Mouse (Mus musculus) hindbrain, embryonic 15.5 days (tissue): ENCODE data around the gene Glis2. TPM values are rescaled to one million over a fixed set of nuclear protein-coding genes. Genes with fewer than 3 reads are reported as not detected.

Experiments used
- ATAC-seq: fragments of 200-750 bp; cut with Nextera tagmentation; 2 replicates; pipeline ENCODE4 v1.8.0; 2017; ENCODE audit warnings: low read depth, moderate number of reproducible peaks, moderate TSS enrichment; ENCODE audit not compliant: low FRiP score
- H3K27ac ChIP-seq: fragments of 300-500 bp; sonication (generic); replicated peaks from 2 replicates; pipeline ENCODE4 v1.5.1; 2015; ENCODE audit warnings: mild to moderate bottlenecking, inconsistent platforms
- H3K27me3 ChIP-seq: fragments of 300-500 bp; sonication (generic); 2 replicates; pipeline ENCODE4 v1.6.1; 2015; ENCODE audit warnings: control low read depth, inconsistent platforms
- H3K36me3 ChIP-seq: fragments of 300-500 bp; sonication (generic); 2 replicates; pipeline ENCODE4 v1.6.1; 2015; ENCODE audit warnings: control low read depth, inconsistent platforms
- H3K4me1 ChIP-seq: fragments of 300-500 bp; sonication (generic); replicated peaks from 2 replicates; pipeline ENCODE4 v1.6.1; 2015; ENCODE audit warnings: control low read depth, inconsistent platforms
- H3K4me2 ChIP-seq: fragments of 300-500 bp; sonication (generic); 2 replicates; pipeline ENCODE4 v1.6.1; 2015; ENCODE audit warnings: moderate library complexity, mild to moderate bottlenecking, inconsistent platforms
- H3K4me3 ChIP-seq: fragments of 300-500 bp; sonication (generic); 2 replicates; pipeline ENCODE4 v1.5.1; 2015; ENCODE audit warnings: mild to moderate bottlenecking, inconsistent platforms
- H3K9ac ChIP-seq: fragments of 300-500 bp; sonication (generic); 2 replicates; pipeline ENCODE4 v1.6.1; 2015; ENCODE audit warnings: inconsistent platforms
- H3K9me3 ChIP-seq: fragments of 300-500 bp; sonication (generic); 2 replicates; pipeline ENCODE4 v1.6.1; 2016; ENCODE audit warnings: control low read depth, inconsistent platforms
- WGBS: fragments of 180-500 bp; shearing (Covaris S2); methylation state at CpG from one replicate; pipeline ENCODE4 v1.1.7; 2015; 5-methylcytosine and 5-hydroxymethylcytosine counted together
- polyA plus RNA-seq: library from polyadenylated mRNA; unstranded; fragments of >200 nt; fragmentation: Nextera tagmentation; extraction: Ambion mirVana; gene quantifications from 2 replicates; pipeline ENCODE4 v1.2.1, GENCODE M21; 2015

The Glis2 gene
- polyA plus RNA-seq, 1 experiment from 2014 or later, result 19.7 TPM

DNA sequence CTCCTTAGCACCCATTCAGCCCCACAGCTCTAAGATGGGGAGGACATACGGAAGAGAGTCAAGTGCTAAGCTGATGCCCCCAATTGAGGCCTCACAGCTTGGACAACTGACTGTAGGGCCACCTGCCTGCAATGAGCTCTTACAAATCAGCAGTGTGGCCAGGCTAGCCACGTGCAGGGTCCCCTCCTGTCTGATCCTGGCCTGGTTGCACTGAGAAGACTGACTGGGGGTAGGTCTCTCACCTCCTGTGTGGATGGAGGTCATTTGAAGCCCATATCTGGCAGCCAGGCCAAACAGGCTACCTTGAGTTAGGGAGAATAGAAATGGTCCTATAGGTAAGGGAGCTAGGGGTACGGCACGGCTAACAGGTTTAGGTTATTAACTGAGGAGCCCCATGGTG is 51.4 kb downstream of the Glis2 start:
- H3K4me3 ChIP-seq, result no peak overlapping the region
- H3K9me3 ChIP-seq, result no peaks in the 10 kb centered on the region
- no peak for ATAC-seq
- WGBS, result 88% methylated on average over 4 of the region's 4 CpGs
- H3K27me3 ChIP-seq, result no peaks in the 10 kb centered on the region
- no peak overlapping the region for H3K27ac ChIP-seq
- no peak overlapping the region for H3K9ac ChIP-seq
- no peaks in the 10 kb centered on the region; the same call in 1 of the 2 replicates for H3K36me3 ChIP-seq
- H3K4me2 ChIP-seq, result no peak overlapping the region
- H3K4me1 ChIP-seq, result peaks cover 62% of the 10 kb centered on the region

- Histone ChIP-seq H3K27me3 (no peaks in the 10 kb centered on the region), H3K27ac (peak overlapping the region; percentile 62; the same call in 1 of the 2 replicates), H3K9me3 (no peaks in the 10 kb centered on the region), H3K36me3 (no peaks in the 10 kb centered on the region; the same call in 1 of the 2 replicates), H3K4me3 (no peak overlapping the region), H3K4me2 (no peak overlapping the region), H3K9ac (no peak overlapping the region), H3K4me1 (peaks cover 54% of the 10 kb centered on the region)
- WGBS, result 73% methylated on average over 4 of the region's 4 CpGs
- no peak for ATAC-seq
Observed at GRCm38 (mm10) chr16:4646831-4647230, 52.3 kb downstream of the Glis2 start.

GRCm38 (mm10) chr16:4647651-4648141 is 53.2 kb downstream of the Glis2 start:
- no peaks in the 10 kb centered on the region for H3K9me3 ChIP-seq
- no peak overlapping the region for H3K4me2 ChIP-seq
- no peak overlapping the region for H3K4me3 ChIP-seq
- peak overlapping the region; percentile 62; the same call in 1 of the 2 replicates for H3K27ac ChIP-seq
- no peak overlapping the region for H3K9ac ChIP-seq
- no peaks in the 10 kb centered on the region for H3K27me3 ChIP-seq
- no peak for ATAC-seq
- 73% methylated on average over 13 of the region's 13 CpGs for WGBS
- H3K4me1 ChIP-seq, result peaks cover 45% of the 10 kb centered on the region
- H3K36me3 ChIP-seq, result no peaks in the 10 kb centered on the region; the same call in 1 of the 2 replicates

GRCm38 (mm10) chr16:4648416-4649023 is 54.0 kb downstream of the Glis2 start:
- Histone ChIP-seq H3K4me3 (no peak overlapping the region), H3K4me1 (peaks cover 38% of the 10 kb centered on the region), H3K9me3 (no peaks in the 10 kb centered on the region), H3K27me3 (no peaks in the 10 kb centered on the region), H3K27ac (no peak overlapping the region), H3K9ac (no peak overlapping the region), H3K36me3 (no peaks in the 10 kb centered on the region; the same call in 1 of the 2 replicates), H3K4me2 (no peak overlapping the region)
- no peak for ATAC-seq
- WGBS, result 80% methylated on average over 28 of the region's 28 CpGs

DNA sequence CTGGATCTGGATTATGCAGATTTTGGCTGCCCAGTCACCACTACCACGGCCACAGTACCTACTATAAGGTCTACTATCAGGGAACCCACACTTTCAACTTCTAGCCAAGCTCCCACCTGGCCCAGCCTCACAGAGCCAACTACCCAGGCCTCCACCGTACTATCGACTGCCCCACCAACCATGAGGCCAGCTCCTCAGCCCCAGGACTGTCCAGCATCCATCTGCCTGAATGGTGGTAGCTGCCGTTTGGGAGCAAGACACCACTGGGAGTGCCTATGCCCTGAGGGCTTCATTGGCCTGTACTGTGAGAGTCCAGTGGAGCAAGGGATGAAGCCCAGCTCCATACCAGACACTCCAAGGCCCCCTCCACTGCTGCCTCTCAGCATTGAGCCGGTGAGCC is 54.7 kb downstream of the Glis2 start:
- H3K9me3 ChIP-seq, result no peaks in the 10 kb centered on the region
- no peak overlapping the region for H3K9ac ChIP-seq
- H3K4me3 ChIP-seq, result no peak overlapping the region
- no peak for ATAC-seq
- 80% methylated on average over 5 of the region's 5 CpGs for WGBS
- H3K4me2 ChIP-seq, result no peak overlapping the region
- H3K27me3 ChIP-seq, result no peaks in the 10 kb centered on the region
- no peak overlapping the region for H3K27ac ChIP-seq
- H3K4me1 ChIP-seq, result peaks cover 31% of the 10 kb centered on the region
- H3K36me3 ChIP-seq, result no peaks in the 10 kb centered on the region; the same call in 1 of the 2 replicates

- no peak overlapping the region for H3K4me3 ChIP-seq
- H3K9me3 ChIP-seq, result no peaks in the 10 kb centered on the region
- H3K9ac ChIP-seq, result no peak overlapping the region
- H3K36me3 ChIP-seq, result no peaks in the 10 kb centered on the region; the same call in 1 of the 2 replicates
- no peak for ATAC-seq
- no peak overlapping the region for H3K27ac ChIP-seq
- H3K4me1 ChIP-seq, result peaks cover 28% of the 10 kb centered on the region
- H3K4me2 ChIP-seq, result no peak overlapping the region
- no peaks in the 10 kb centered on the region for H3K27me3 ChIP-seq
- 87% methylated on average over 11 of the region's 11 CpGs for WGBS
Observed at GRCm38 (mm10) chr16:4649692-4650091, 55.2 kb downstream of the Glis2 start.

DNA sequence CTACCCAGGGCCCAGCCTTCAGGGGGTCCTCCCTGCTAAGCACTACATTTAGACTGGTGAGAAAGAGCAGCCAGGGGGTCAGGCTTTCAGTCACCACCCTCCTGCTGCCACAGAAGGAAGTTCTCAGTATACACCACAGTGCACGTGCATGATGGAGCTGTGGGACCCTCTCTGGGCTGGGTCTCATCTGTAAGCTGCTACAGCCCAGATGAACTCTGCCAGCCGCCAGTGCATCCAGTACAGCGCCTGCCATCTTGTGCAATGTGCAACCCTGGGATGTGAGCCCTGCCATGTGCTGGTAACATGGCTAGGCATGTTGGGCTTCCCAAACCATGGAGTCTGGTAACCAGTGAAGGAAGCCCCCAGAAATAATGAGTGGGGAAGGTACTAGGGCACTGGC is 55.6 kb downstream of the Glis2 start:
- no peak overlapping the region for H3K9ac ChIP-seq
- H3K4me1 ChIP-seq, result peaks cover 29% of the 10 kb centered on the region
- no peak overlapping the region for H3K27ac ChIP-seq
- no peak overlapping the region for H3K4me3 ChIP-seq
- no peaks in the 10 kb centered on the region; the same call in 1 of the 2 replicates for H3K36me3 ChIP-seq
- no peak overlapping the region for H3K4me2 ChIP-seq
- no peaks in the 10 kb centered on the region for H3K9me3 ChIP-seq
- ATAC-seq, result no peak
- 90% methylated on average over 3 of the region's 3 CpGs for WGBS
- no peaks in the 10 kb centered on the region for H3K27me3 ChIP-seq

GRCm38 (mm10) chr16:4651081-4651480 is 56.6 kb downstream of the Glis2 start:
- Histone ChIP-seq H3K9me3 (no peaks in the 10 kb centered on the region), H3K27me3 (no peaks in the 10 kb centered on the region), H3K9ac (no peak overlapping the region), H3K27ac (no peak overlapping the region), H3K36me3 (no peaks in the 10 kb centered on the region; the same call in 1 of the 2 replicates), H3K4me2 (no peak overlapping the region), H3K4me3 (no peak overlapping the region), H3K4me1 (peaks cover 32% of the 10 kb centered on the region)
- no peak for ATAC-seq
- WGBS, result 81% methylated on average over 1 of the region's 1 CpGs

- ATAC-seq, result no peak
- H3K27ac ChIP-seq, result no peak overlapping the region
- H3K36me3 ChIP-seq, result no peaks in the 10 kb centered on the region; the same call in 1 of the 2 replicates
- H3K9me3 ChIP-seq, result no peaks in the 10 kb centered on the region
- H3K4me1 ChIP-seq, result peaks cover 27% of the 10 kb centered on the region
- no peak overlapping the region for H3K4me3 ChIP-seq
- no peak overlapping the region for H3K4me2 ChIP-seq
- no peaks in the 10 kb centered on the region for H3K27me3 ChIP-seq
- H3K9ac ChIP-seq, result no peak overlapping the region
- 82% methylated on average over 7 of the region's 7 CpGs for WGBS
Observed at GRCm38 (mm10) chr16:4651624-4652023, 57.1 kb downstream of the Glis2 start.

GRCm38 (mm10) chr16:4652707-4653416 is 58.3 kb downstream of the Glis2 start:
- H3K4me1 ChIP-seq, result peaks cover 15% of the 10 kb centered on the region; the same call in 1 of the 2 replicates
- WGBS, result 75% methylated on average over 4 of the region's 4 CpGs
- no peaks in the 10 kb centered on the region; the same call in 1 of the 2 replicates for H3K36me3 ChIP-seq
- H3K27ac ChIP-seq, result no peak overlapping the region
- H3K4me3 ChIP-seq, result no peak overlapping the region
- no peak overlapping the region for H3K9ac ChIP-seq
- H3K9me3 ChIP-seq, result no peaks in the 10 kb centered on the region
- no peak for ATAC-seq
- no peak overlapping the region for H3K4me2 ChIP-seq
- no peaks in the 10 kb centered on the region for H3K27me3 ChIP-seq

GRCm38 (mm10) chr16:4654706-4655105 is 60.2 kb downstream of the Glis2 start:
- peaks cover 17% of the 10 kb centered on the region for H3K4me1 ChIP-seq

DNA sequence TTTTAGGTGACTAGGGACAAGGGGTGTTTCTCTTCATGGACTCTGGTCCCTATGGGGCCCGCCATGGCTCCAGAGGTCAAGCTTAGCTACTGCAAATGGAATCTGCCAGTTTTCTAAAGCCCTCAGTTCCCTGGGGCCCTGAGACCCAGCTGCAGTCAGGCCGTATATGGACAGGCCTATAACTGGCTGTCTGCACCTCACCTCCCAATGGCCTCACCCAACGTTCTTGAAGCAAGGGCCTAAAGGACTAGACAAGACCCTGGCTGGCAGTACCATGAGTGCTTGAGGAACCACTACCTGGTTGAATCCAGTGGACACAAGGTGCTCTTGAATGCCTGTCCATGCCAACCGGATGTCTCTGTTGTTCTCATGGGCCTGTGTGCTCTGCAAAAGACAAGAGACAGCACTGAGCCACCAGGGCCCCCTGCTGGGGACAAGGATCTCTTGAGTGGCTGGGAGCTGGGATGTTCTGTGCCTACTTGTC is 60.8 kb downstream of the Glis2 start:
- Histone ChIP-seq H3K4me1 (peaks cover 17% of the 10 kb centered on the region), H3K9me3 (no peaks in the 10 kb centered on the region), H3K4me3 (no peak overlapping the region), H3K4me2 (no peak overlapping the region), H3K27ac (no peak overlapping the region), H3K9ac (no peak overlapping the region), H3K27me3 (no peaks in the 10 kb centered on the region), H3K36me3 (no peaks in the 10 kb centered on the region)
- ATAC-seq, result no peak
- 70% methylated on average over 4 of the region's 4 CpGs for WGBS

More at GRCm38 (mm10) chr16:4654706-4655105, 60.2 kb downstream of the Glis2 start:
- Histone ChIP-seq H3K4me3 (no peak overlapping the region), H3K27me3 (no peaks in the 10 kb centered on the region), H3K4me2 (no peak overlapping the region), H3K36me3 (no peaks in the 10 kb centered on the region), H3K9ac (no peak overlapping the region), H3K27ac (no peak overlapping the region), H3K9me3 (no peaks in the 10 kb centered on the region)
- ATAC-seq, result no peak
- WGBS, result 76% methylated on average over 10 of the region's 10 CpGs
